Mouse (Mus musculus): ENCODE measurements at regions not wholly inside any gene's neighbourhood (a gene's known extent, or its start where the extent isn't known, plus 50 kb on each side); places are given as distances from the start of the nearest gene placed in this dataset.

- ATAC-seq (peak; percentile 98), DNase-seq (ENCODE audit: low spot score) (peak; percentile 83)
- Histone ChIP-seq H3K4me3 (ENCODE audit: low read depth, low read length) (no peak overlapping the region), H3K9me3 (ENCODE audit: low read length) (no peaks in the 10 kb centered on the region), H3K36me3 (ENCODE audit: insufficient read depth, low read length) (no peaks in the 10 kb centered on the region), H3K4me2 (replicated peaks; ENCODE audit: low read depth, low read length) (no peak overlapping the region), H3K27me3 (replicated peaks; ENCODE audit: insufficient read depth, low read length) (no peaks in the 10 kb centered on the region), H3K27ac (ENCODE audit: low read length) (no peak overlapping the region), H3K9ac (replicated peaks; ENCODE audit: low read depth) (no peak overlapping the region), H3K4me1 (ENCODE audit: insufficient read depth, low read depth, low read length) (no peaks in the 10 kb centered on the region; the same call in 1 of the 2 replicates)
- TF ChIP-seq EP300 (IDR thresholded peaks at IDR 0.05) (peak; percentile 62; the same call in 1 of the 2 replicates), CTCF (IDR thresholded peaks at IDR 0.05) (no peak)
- WGBS, result 28% methylated on average over 2 of the region's 2 CpGs
Observed at GRCm38 (mm10) chr3:62801044-62801443, 196.1 kb upstream of the Gpr149 start.

- no peak overlapping the region for H3K4me2 ChIP-seq (replicated peaks; ENCODE audit: low read depth, low read length)
- H3K9ac ChIP-seq (replicated peaks; ENCODE audit: low read depth), result no peak overlapping the region
- H3K27me3 ChIP-seq (replicated peaks; ENCODE audit: insufficient read depth, low read length), result no peaks in the 10 kb centered on the region
- TF ChIP-seq CTCF (IDR thresholded peaks at IDR 0.05), result no peak
- TF ChIP-seq EP300 (IDR thresholded peaks at IDR 0.05), result no peak
- no peaks in the 10 kb centered on the region for H3K36me3 ChIP-seq (ENCODE audit: insufficient read depth, low read length)
- no peak overlapping the region for H3K4me3 ChIP-seq (ENCODE audit: low read depth, low read length)
- no peaks in the 10 kb centered on the region for H3K9me3 ChIP-seq (ENCODE audit: low read length)
- no peaks in the 10 kb centered on the region for H3K4me1 ChIP-seq (ENCODE audit: insufficient read depth, low read depth, low read length)
- WGBS, result 37% methylated on average over 2 of the region's 2 CpGs
- H3K27ac ChIP-seq (ENCODE audit: low read length), result no peak overlapping the region
- no peak for ATAC-seq
- no peak for DNase-seq (ENCODE audit: low spot score)
Observed at GRCm38 (mm10) chr3:62786233-62786632, 181.3 kb upstream of the Gpr149 start.
